Mouse (Mus musculus) bone marrow macrophage, adult 2 months (primary cell): ENCODE data around the gene Pgm2. TPM values are rescaled to one million over a fixed set of nuclear protein-coding genes. Genes with fewer than 3 reads are reported as not detected.

Experiments
- H3K27ac ChIP-seq: 2 replicates; pipeline ENCODE4 v1.5.1; 2012; ENCODE audit warnings: low read depth, low read length; ENCODE audit not compliant: insufficient read depth
- H3K4me1 ChIP-seq: 2 replicates; pipeline ENCODE4 v1.6.1; 2012; ENCODE audit warnings: low read length; ENCODE audit not compliant: control insufficient read depth, insufficient read depth
- H3K4me3 ChIP-seq: 2 replicates; pipeline ENCODE4 v1.5.1; 2012; ENCODE audit warnings: mild to moderate bottlenecking, low read length, moderate library complexity; ENCODE audit not compliant: insufficient read depth
- CTCF ChIP-seq: IDR thresholded peaks from 2 replicates; pipeline ENCODE4 v1.5.1; 2012; ENCODE audit warnings: low read depth, mild to moderate bottlenecking, low read length, moderate library complexity
- POLR2A ChIP-seq: IDR thresholded peaks from 2 replicates; pipeline ENCODE4 v1.6.1; 2012; ENCODE audit warnings: mild to moderate bottlenecking, low read depth, low read length, borderline replicate concordance
- polyA plus RNA-seq: library from polyadenylated mRNA; stranded (reverse); fragments of >200 nt; gene quantifications from 2 replicates; pipeline ENCODE4 v1.2.4, GENCODE M21; 2012; ENCODE audit not compliant: missing spikeins, insufficient read depth, insufficient read length

Gene Pgm2
- polyA plus RNA-seq, 1 experiment = 31.5 TPM

DNA sequence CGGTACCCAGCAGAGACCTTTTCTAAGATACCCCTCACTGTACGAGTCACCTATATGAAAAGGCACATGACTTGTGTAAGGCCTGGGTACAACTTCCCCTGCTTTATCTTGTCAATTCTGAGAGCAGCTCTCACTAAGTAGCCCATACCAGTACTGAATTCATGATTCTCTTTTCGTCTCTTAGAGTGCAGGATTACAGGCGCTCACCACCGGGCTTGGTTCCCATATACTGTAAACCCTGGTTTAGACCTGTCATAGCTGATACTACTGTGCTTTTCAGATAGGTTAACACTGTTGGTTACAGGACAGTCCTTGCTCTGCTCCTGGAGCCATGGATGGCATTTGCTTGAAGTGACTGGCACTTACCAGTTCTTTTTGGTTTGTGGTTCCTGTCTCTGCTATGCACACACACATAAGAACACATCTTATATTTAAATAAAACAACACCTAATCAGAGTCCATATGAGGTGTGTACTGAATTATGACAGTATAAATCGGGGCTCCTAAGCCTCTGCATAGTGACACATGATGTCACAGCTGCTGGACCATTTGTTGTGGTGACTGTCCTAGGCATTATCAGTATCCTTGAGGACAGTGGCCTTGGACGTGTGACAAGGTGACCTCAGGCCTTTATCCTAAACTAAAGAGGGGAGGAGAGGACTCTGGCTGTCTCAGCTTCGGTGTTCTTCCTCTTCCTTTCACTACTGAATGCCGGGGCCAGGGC, 9.4 kb downstream of the Pgm2 start:
- Histone ChIP-seq H3K4me1 (peaks cover 12% of the 10 kb centered on the region), H3K4me3 (no peak overlapping the region), H3K27ac (no peak overlapping the region)
- TF ChIP-seq CTCF (no peak), POLR2A (no peak)

DNA sequence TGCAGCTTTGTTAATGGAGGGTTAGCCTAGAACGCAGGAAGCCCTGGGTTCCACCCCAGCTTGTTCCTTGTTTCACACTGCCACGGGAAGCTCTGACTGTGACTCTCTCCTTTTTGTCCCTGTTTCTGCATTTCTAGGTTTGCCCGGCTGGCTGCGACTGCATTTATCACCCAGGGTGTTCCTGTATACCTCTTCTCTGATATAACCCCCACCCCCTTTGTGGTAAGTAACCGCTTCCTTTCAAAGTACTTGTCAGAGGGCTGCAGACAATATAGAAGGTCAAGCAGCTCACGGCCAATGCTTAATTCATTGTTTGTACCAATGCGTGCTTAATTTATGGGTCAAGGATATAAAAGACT, 9.9 kb downstream of the Pgm2 start:
- peaks cover 12% of the 10 kb centered on the region for H3K4me1 ChIP-seq
- TF ChIP-seq POLR2A = no peak
- no peak for TF ChIP-seq CTCF
- H3K4me3 ChIP-seq = no peak overlapping the region
- H3K27ac ChIP-seq = no peak overlapping the region

DNA sequence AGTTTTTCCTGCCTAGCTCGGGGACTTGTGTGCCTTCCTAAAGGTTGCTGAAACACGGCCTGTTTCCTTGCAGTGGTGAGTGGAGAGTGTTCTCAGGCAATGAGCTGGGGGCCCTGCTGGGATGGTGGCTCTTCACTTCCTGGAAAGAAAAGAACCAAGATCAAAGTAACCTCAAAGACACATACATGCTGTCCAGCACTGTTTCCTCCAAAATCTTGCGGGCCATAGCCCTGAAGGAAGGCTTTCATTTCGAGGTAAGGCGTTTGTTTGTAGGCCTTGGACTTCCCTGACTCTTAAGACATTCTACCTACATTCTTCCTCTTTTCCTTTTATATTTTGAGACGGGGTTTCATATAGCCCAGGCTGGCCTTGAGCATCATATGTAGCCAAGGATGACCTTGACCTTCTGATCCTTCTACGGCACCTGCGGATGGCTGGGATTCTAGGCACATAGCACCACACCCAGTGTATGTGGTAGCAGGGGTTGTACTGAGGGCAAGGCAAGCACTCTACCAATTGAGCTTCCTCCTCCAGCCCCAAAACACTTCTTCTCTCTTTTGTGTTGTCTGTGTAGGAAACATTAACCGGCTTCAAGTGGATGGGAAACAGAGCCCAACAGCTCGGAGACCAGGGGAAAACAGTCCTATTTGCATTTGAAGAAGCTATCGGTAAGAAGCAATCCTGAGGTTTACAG, 15.0 kb downstream of the Pgm2 start:
- H3K27ac ChIP-seq = no peak overlapping the region

DNA sequence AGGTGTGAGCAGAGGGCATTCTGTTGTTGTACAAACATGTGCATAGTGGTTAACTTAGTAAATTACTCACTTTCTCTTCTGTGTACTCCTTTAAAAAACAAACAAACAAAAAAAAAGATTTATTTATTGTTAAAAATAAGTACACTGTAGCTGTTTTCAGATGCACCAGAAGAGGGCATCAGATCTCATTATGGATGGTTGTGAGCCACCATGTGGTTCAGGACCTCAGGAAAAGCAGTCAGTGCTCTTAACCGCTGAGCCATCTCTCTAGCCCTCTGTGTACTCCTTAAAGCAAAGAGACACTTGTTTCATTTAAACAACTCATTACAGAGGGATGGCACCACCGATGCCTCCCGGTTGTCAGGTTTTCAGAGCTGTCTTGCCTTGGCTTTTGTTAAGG, 16.5 kb downstream of the Pgm2 start:
- no peak overlapping the region for H3K27ac ChIP-seq
- no peak for TF ChIP-seq CTCF
- no peak for TF ChIP-seq POLR2A
- H3K4me3 ChIP-seq = no peak overlapping the region
- peaks cover 5% of the 10 kb centered on the region for H3K4me1 ChIP-seq

More for the DNA sequence above, 15.0 kb downstream of the Pgm2 start:
- no peak for TF ChIP-seq POLR2A
- no peak for TF ChIP-seq CTCF
- Histone ChIP-seq H3K4me3 (no peak overlapping the region), H3K4me1 (peaks cover 7% of the 10 kb centered on the region)

DNA sequence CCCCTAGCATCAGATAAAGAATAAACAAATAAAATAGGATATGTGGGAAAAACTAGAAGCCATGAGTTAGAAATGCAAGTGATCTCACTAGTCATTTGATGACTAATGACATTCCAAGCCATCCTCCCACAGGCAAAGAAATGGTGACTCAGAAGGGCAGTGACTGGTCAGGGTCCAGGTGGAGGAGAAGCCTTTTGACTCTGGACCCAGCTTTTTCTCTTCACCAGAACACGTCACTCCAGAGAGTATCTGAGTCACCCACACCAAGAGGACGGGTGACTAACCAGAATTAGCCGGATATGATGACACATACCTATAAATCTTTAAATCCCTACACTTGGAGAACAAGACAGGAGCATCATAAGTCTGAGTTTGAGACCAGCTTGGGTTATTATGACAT, 19.6 kb downstream of the Pgm2 start:
- no peak overlapping the region for H3K27ac ChIP-seq
- no peak overlapping the region for H3K4me3 ChIP-seq
- peaks cover 5% of the 10 kb centered on the region for H3K4me1 ChIP-seq
- TF ChIP-seq CTCF = no peak
- no peak for TF ChIP-seq POLR2A

DNA sequence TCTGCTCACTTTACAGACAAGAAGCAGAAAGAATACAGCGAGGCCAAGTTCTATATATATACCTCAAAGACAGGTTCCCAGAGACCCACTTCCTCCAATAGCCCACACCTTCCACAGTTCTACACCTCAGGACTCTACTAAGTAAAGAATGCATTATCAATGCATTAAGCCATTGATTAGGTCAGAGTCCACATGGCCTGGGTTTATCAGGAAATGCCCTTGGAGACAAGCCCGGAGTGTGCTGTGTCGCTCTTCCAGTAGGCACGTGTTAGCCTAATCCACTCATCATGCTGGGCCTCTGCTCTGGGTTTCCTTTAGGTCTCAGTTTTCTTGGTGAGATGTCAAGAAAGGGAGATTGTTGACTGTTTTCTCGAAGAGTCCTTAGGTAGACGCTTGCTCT, 21.5 kb downstream of the Pgm2 start:
- H3K4me1 ChIP-seq = peaks cover 5% of the 10 kb centered on the region
- TF ChIP-seq POLR2A = no peak
- no peak for TF ChIP-seq CTCF
- H3K27ac ChIP-seq = no peak overlapping the region
- no peak overlapping the region for H3K4me3 ChIP-seq

DNA sequence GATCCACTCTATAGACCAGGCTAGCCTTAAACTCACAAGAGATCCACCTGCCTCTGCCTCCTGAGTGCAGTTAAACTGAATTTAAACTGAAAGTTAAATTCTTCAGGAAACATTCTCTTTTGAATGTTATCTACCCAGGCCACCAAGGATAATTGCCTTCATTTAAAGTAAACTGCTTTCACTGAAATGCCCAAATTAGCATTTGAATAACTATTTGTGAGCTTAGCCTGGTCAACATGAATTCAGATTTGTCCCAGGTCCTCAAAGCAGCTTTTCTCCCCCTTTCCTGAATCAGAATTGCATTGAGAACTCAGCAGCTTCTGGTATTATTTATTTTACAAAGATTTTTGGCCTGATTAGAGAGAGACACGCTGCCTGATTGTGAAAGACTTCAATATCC, 24.4 kb downstream of the Pgm2 start:
- Histone ChIP-seq H3K4me1 (peaks cover 2% of the 10 kb centered on the region), H3K27ac (no peak overlapping the region), H3K4me3 (no peak overlapping the region)
- TF ChIP-seq POLR2A = no peak
- TF ChIP-seq CTCF = no peak

DNA sequence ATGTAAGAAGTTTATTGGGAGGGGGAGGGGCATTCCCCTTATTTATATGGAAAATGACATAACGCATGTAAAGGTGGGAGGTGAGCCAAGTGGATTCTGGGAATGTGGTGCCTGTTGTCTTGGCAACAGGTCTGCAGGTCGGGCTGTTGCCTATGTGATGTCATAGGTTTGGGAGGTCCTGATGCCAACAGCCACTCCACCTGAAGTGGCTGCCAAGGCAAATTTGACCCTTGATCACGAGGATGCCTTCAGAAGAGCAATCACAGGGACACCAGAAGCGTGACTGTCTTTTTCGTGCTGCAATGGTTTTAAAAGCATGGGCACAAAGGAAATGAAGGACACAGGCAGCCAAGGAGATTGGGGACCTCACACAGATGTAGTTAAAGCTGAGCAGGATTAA, 33.0 kb downstream of the Pgm2 start:
- no peak for TF ChIP-seq CTCF
- no peak for TF ChIP-seq POLR2A

DNA sequence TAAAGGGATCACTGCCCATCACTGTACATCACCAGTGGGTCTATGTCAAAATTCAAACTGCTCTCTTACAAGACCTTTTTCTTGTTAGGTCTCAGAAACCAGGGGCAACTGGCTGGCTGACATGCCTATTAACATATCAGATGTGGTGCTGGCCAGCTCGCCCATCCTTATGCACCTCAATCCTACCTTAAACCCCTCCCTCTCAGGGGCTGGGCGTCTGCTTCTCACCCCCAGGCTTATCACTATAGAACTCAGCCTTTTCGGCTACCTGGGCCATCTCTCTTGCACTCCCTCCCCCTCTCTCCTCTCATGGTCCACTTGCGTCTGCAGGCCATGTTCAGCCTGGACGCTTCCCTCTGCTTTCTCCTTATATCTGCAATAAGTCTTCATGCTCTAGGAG, 38.8 kb downstream of the Pgm2 start:
- no peak overlapping the region for H3K4me3 ChIP-seq
- TF ChIP-seq POLR2A = no peak
- TF ChIP-seq CTCF = no peak
- no peak overlapping the region for H3K27ac ChIP-seq
- peaks cover 5% of the 10 kb centered on the region for H3K4me1 ChIP-seq

More for the DNA sequence above, 33.0 kb downstream of the Pgm2 start:
- Histone ChIP-seq H3K4me3 (no peak overlapping the region), H3K27ac (no peak overlapping the region), H3K4me1 (no peaks in the 10 kb centered on the region)

DNA sequence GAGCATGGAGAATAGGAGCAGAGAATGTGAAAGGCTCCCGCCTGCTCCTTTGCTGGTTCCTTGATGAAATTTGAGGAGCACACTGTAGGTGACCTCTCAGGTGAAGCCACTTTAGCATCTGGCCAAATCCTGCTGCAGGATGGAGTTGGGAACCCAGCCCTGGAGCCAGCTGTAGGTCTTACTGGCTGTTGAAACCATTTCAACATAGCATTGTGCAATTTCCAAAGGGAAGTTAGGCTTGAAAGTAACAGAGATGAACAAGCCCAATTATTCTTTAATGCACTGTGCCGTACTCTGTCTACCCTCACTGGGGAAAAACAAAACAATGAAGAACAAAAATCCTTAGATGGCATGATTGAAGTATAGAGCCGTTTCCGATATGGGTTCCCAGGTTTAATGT, 41.2 kb downstream of the Pgm2 start:
- Histone ChIP-seq H3K4me3 (no peak overlapping the region), H3K27ac (no peak overlapping the region), H3K4me1 (peaks cover 5% of the 10 kb centered on the region)
- TF ChIP-seq CTCF = no peak
- no peak for TF ChIP-seq POLR2A
